Mouse (Mus musculus) thymus, adult 18-20 months (tissue): Measurements from ENCODE around the gene Tns2.

Source experiments
- DNase-seq, 2 experiments: peaks; one replicate each; pipeline ENCODE4 v3.0.0; 2022; ENCODE audit warnings: mixed read lengths in 2 of 2

The Tns2 gene

DNA sequence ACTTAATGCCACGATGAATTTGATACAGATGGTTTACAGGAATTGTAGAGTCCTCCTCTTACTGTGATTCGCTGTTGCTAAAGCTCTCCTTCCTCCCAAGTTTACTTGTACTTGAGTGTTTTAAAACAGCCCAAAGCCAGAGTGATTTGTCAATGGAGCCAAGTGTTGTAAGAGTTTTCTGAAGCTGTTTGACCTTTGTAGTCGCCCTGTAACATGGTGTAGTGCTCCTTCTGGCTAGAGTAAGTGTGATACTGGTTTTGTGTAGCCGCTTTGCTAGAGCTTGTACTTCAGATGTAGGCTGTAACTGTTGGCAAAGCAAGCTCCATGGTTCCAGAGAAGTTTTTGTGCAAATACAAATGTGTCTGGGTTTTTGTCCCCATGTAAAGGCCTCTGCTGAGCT, 8.0 kb upstream of the Tns2 start:
- no peak for DNase-seq

DNA sequence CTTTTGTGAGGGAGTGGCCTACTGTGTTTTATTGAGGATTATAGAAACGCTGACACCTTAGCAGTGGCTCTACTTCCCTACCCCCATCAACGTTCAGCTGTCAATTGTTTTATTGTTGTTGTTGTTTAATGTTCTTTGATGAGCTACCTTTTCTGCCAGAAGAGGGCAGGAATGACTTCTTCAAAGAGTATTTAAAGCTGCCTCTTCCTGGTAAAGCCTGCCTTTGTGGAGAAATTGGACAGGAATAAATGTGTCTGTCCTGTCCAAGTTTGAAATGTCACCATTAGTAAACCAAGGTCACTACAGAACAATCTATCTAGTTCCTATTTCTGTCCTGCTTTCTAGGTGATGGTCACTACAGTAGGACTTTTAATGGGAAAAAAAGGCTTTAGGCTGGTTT, 6.1 kb upstream of the Tns2 start:
- no peak for DNase-seq

DNA sequence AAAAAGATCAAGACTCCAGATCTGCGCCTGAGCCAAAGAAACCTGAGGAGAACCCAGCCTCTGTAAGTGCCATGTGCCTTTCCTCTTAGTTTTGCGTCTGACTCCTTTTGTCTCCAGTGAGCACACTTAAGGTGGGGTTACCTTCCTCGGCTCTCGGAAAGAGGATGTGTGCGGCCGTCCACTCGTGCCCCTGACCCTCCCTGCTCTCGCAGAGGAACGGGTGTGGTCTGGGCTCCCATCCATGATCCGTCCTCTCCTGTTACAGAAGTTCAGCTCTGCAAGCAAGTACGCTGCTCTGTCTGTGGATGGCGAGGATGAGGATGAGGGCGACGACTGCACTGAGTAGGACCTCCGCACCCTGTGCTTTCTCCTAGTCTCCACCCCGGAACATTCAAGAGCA, 5.2 kb upstream of the Tns2 start:
- no peak for DNase-seq

DNA sequence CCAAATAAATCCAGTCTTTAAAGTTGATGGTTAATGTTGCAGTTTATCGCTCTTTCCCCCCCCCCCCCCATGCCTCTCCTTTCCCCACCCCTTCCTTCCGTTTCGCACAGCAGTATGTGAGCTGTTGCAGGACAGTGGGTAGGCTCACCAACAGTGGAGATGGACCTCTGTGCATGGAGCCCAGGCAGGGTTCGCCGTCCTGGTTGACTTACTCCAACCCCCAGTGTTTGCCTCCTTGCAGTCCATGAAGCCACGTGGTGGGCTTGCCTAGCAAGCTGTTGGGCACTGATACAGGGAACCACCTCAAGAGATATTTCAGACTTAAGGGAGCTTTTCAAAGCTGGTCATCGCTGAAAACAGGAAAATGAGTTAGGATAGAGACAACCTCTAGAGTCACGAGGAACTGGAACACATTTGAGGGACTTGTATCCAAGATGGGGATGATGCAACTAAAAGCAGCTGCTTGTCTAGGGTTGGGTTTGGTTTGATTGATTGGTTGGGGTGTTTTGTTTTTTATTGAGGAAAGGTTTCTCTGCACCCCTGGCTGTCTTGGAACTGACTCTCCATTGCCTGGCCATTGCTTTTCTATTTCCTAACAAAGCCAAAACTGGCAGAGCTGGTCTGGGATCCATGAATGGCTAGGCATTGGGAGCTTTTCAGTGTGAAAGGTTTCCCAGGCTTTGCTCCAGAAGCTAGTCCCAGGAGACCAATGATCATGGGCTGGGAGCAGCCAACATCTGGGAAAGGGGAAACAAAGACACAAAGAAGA, 2.9 kb upstream of the Tns2 start:
- DNase-seq: no peak

DNA sequence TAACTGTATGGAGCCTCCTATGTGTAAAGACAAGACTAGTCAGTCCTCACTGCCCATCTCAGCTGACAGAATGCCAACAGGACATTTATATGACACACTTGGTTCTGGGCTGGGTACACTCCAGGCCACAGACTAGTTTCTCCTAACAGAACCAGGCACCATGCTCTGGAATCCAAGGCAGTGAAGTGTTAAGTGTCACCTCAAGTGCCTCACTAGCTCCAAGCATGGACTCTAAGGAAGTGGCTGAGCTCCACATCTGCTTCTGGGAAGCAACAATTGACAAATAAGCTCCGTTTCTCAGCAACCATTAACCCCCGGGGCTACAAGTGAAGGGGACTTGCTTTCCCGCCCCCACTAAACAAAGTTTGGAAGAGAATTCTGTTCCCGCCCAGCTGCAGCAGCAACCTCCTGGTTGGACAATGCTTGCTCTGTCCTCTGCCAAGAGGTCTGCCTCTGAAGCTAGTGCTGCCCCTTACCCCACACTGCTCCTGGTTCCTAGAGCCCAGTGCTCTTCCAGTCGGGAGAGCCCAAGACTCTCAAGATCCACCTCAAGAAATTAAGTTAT, 2.1 kb upstream of the Tns2 start:
- DNase-seq: no peak

DNA sequence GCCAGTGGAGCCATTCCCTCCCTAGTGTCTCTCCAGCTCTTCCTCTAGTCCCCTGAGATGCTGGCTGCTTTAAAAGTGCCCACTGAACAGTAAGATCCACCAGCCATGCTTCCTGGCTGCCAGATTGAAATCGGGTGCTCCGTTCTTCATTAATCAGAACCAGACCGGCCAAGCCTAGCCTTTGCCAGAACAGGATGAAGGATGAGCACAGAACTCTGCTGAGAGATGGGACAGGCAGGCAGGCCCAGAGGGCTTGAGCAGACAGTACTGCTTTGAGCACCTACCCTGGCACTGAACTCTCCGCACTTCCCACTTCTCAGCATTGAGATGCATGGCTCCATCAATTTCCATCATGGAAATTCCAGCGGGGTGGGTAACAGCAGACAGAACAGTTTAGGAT, 953 bp upstream of the Tns2 start:
- DNase-seq: no peak

DNA sequence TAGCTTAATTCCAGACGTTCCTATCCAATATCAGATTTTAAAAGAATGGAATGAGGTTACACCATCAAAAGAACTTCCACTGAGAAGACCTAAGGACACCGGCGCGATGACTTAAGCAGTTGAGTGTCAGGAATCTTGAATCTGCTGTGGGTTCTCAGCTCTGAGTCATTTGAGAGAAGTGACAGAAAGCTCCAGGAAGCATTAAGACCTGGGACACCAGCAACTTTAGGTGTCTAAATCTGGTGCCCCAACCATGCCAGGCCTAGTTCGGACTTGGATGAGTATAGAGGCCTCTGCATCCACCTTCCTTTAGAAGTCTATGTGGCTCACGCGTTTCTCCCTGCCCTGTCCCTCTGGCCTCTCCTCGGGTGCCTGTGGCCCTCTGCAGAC, 447 bp upstream of the Tns2 start:
- no peak for DNase-seq

DNA sequence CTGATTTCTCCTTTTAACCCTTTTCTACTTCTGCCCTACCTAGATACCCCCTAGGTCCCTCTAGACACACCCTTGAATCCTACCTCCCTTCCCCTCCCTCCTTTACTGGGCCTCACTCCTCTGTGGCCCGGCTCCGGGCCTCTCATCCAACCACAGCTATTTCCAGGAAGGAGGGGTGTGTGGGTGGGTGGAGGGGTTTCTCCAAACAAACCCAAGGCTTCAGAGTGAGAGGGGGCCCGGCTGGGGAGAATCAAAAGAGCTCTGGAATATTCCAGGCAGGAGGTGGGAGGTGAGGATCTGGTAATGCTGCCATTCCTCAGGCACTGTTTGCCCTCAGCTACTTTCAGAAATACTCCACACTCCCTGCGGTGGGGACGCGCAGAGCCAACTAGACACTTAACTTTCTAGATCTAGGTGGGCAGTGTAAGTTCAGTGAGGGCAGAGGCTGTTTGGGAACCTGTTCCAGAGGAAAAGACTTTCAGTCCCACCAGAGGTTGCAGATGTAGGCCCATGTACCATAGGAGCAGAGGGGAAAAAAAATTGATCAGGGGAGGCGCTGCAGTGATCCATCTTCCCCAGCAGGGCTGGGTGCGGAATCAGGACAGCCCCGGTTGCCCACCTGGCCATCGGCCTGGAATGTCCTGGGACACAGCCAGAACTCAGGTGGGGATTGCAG, 921 bp downstream of the Tns2 start:
- DNase-seq: no peak

DNA sequence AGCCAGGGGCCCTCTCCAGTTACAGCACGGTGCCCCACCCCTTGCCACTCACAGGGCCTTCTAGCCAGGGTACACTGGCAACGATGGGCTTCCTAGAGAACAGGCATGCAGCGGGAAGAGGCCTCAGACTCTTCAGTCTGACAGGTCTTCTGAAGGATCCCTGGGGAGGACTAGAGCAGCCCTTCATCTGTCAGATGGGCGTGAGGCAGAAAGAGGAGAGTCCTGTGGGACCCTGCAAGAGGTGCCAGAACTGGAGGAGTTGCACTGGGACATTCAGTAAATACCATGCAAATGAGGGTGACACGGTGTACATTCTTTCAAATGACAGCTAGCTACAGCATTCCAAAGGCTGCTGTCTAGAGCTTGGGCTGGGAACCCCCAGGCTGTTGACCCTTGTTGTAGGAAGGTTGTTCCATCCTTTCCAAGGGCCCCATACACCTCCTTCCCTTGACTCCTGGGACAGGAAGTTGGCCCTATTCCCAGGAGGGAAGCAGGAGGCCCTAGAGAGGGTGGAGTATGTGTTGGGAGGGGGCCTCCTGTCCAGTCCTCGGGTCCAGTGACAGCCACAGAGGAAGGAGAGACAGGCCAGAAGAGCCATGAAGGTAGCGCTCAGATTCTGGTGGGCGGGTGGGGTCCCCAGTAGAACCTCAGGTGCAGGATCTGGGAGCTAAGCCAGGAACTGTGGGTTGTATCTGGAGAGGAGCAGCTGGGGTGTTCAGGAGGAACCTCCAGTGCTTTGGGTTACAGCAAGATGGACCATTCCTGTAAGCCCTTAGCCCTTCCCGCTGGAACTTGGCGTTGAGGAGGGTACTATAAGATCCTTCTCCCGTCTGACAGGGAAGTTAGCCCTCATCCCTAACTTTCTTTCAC, 1.7 kb downstream of the Tns2 start:
- peak in 1 of 2 experiments; percentile 16 for DNase-seq

DNA sequence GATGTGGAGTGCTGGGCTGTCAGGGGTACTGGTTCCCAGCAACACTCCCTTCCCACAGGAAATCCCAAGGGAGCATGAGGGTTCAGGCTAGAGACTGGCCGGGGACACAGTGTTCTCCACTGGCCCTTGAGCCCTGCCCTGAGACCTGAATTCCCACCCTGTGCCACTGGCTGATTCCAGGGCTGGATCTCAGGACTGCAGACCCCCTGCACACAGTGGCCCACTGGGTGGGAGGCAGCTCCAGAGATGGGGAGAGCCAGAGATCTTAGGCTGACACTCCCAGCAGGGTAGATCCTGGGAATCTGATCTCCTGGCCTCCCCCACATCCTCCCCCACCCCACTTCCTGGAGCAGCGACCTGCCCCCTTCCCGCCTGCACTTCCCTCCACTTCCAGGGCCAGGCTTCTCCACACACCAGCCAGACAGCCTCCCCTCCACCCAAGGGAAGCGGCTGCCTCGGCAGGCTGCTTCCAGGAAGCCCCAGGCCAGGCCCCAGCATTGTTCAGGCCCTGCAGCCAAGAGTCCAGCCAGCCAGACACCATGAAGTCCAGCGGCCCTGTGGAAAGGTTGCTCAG, 2.4 kb downstream of the Tns2 start:
- no peak for DNase-seq

DNA sequence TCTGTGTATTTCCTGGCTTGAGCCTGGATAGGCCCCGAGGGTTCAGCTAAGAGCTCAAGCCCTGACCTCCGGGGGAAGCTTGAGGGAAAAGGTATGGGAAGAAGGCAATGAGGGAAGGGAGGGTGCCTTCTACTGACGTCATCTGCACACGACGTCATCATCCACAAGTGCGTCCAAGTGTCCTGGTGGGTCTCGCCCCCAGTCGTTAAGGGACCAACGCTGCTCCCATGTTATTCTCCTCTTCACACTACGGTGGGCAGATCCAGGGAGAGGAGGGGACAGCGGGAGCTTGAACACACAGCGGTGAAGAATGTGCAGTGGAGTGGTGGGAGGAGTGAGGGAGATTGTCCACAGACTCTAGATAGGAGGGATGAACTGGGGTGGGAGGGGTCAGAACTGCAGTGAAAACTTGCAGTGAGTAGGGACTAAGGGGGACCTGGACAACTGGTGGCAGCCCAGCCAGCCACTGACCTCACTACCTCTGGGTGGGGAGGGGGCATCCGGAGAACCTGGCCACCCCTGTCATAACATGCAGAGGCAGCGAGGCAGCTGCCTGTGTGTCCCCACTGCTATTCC, 3.2 kb downstream of the Tns2 start:
- DNase-seq: no peak

DNA sequence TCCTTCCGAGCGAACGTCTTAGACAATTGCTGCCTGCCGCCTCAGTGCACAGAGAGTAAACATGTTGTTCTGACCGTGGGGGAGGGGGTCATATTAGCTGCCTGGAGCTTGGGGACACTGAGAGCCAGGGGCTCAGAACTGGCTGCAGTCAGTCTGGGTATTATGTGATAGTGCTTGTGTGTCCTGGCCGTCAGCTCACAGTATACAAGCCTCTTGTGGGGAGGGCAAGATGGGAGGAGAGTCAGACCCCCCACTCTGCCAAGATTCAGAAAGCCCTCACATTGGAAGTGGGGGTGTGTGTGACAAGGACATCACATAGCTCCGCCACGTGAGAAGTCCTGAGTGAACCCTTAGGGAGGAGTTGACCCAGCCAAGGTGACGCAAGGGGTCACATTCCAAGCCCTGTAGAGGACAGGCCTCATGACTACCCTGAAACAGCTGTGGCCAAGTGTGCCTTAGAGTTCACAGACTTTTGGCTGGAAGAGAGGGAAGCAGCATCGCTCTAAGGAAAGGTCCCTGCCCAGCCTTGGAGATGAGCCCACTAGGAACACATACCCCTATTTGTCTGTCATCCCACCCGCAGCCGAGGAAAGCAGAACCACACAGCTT, 3.8 kb downstream of the Tns2 start:
- DNase-seq: peak in 1 of 2 experiments; percentile 26

DNA sequence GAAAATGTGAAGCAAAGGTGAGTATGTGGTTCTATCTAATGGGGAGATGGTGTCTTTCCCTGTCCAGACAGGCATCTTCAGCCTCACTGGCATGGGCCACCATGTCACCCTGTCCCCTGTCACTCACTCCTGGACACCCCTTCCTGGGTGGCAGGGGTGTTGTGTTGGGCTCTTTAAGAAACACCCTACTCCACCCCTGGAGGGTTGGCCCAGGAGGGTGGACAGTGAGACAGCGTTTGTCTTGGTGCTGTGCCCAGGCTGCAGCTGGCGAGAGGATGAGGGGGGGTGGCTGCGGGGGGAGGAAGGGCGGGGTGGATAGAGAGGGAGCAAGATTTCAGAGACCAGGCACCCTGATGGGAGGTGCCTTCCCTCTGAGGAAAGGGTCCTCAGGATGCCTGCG, 5.1 kb downstream of the Tns2 start:
- DNase-seq: no peak

DNA sequence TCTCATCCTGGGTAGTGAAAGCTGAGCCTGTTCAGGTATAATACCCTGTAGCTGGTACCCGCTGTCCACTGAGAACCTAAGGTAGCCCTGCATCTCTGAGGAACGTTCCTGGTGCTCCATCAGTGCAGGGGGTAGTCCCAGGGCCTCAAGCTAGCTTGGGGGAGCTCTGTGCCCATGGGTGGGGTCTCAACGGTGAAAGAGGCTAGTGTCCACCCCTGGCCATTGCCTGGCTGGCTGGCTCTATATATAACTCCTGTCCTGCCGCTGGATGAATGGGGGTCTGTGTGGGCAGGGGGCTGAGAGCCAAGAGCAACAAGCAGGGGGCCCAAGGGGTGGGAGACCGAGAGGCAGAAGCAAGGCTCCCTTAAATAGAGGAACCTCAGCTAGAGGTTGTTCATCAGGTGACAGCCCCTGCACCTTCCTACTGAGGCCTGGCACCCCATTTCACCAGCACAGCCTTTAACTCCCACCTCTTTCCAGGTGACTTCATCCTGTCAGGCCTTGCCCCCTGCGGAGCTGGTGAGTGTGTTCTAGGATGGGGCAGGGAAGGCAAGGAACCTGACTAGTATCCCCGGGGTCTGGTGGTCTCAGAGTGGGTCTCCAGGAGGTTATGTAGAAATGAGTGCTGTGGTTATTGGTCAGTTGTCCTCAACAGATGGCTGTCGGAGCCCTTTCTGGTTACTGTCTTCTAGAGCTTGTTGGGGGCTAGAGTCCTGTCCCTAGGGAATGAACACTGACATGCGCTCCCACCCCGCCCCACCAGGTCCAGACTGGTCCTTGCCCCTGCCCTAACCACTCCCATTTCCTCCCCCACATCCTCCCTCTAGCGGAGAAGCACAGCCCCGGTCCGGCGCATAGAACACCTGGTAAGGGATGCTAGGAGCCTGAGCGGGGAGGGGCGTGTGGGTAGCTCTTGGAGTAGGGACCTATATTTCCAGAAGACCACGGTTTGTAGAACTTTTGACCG, 5.8 kb downstream of the Tns2 start:
- peak in 1 of 2 experiments; percentile 37 for DNase-seq

DNA sequence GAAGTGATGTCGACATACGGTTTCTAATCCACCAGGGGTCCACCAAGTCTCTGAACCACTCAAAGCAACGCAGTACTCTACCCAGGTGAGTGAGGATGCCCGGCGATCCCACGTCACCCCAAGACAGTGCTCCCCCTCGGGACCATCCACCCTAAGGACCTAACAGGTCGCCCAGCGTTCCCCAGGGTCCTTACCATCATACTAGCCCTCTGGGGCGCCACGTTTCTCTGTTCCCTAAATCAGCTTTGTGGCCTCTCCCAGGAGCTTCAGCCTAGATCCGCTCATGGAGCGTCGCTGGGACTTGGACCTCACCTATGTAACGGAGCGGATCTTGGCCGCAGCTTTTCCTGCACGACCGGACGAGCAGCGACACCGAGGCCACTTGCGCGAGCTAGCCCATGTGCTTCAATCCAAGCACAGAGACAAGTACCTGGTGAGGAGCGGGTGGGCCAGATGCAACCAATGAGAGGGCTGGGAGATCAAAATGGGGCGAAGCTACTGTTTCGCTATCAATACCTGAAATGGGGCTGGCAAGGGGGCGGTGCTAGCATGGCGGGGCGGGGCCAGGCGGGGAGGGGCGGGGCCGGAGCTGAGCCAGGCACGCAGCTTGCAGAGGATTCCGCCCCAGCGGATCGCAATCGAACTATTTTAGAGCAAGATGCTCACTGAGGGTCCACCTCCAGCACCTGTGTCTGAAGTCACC, 6.7 kb downstream of the Tns2 start:
- DNase-seq: no peak

DNA sequence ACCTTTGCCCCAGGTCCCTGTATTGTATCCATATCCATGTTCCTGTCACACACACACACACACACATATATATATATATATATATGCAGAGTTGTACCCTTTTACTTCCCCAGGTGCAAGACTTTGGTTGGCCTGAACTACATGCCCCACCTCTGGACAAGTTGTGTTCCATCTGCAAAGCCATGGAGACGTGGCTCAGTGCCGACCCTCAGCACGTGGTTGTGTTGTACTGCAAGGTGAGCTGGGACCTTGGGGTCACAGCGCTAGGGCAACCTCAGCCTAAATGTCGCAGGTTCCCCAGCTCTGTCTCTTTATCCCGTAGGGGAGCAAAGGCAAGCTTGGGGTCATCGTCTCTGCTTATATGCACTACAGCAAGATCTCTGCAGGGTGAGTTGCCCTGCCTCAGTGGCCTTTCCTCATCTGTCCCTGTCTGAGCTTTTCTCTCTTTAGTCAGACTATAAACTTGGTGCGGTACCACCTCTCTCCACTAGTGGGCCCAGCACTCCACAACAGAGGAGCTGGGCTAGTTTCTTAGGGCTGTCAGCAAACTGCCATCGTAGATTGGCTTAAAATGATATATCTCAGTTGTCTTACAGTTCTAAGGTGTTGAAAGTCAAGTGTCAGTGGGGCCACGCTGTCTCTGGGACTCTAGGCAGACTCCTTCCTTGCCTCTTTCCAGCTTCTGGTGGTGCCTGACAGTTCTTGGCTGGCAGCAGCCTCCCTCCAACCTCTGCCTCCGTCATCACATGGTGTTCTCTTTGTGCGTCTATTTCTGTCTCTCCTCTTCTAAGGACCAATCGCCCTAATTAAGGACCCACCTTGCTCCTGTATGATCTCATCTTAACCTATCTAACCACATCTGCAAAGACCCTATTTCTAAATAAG, 7.7 kb downstream of the Tns2 start:
- peak in 1 of 2 experiments; percentile 16 for DNase-seq

DNA sequence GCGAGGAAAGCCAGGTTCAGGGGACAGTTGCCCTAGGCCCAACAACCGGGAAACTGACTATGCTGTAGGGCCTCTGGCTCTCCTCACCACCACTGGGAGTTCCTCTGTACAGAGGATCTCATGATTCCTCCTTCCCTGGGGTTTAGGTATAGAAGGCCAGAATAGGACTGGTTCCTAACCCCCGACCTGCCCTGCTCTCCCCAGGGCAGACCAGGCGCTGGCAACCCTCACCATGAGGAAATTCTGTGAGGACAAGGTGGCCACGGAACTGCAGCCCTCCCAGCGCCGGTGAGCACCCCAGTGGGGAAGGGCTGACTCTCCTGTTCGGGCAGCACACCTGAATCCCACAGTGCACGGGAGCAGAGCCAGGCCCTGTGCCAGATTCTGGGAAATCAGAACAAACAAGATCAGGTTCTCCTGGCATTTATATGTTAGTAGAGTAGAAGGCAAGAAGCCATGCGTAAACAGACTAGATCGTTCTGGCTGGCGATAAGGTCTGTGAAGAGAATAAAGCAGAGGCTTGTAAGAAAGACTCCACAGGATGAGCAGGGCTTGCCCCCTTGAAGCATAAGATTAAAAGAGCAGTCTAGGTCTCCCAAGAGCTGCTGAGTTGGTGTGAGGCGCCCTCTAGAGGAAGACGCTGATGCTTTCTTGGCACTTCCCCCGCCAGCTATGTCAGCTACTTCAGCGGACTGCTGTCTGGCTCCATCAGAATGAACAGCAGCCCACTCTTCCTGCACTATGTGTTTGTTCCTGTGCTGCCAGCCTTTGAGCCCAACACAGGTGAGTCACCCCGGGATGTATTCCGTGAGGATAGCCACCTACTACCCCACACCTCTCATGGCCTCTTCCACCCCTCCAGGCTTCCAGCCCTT, 8.7 kb downstream of the Tns2 start:
- DNase-seq: peak; percentile 52 to 58

DNA sequence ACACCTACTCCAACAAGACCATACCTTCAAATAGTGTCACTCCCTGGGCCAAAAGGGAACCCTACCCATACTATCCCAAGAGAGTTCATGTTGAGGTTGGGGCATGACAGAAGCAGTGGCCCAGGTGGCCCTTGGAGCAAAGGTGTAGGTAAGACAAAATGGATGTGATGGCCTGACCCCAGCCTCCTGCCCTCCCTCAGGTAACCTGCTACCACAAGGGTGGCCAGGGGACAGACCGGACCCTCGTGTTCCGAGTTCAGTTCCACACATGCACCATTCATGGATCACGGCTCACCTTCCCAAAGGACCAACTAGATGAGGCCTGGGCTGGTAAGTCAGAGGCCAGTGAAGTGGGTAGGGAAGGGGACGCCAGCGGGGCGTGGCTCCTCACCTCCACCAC, 10.1 kb downstream of the Tns2 start:
- no peak for DNase-seq
